Mouse (Mus musculus) c-Kit-negative CD71-positive TER-119-positive erythroid progenitor cells, embryonic 14.5 days (primary cell): ENCODE results near the gene Ssrp1.

Source experiments
- DNase-seq: peaks from one replicate; pipeline ENCODE4 v3.0.0-alpha.2; 2013; ENCODE audit warnings: low read depth, low spot score

Gene Ssrp1

DNA sequence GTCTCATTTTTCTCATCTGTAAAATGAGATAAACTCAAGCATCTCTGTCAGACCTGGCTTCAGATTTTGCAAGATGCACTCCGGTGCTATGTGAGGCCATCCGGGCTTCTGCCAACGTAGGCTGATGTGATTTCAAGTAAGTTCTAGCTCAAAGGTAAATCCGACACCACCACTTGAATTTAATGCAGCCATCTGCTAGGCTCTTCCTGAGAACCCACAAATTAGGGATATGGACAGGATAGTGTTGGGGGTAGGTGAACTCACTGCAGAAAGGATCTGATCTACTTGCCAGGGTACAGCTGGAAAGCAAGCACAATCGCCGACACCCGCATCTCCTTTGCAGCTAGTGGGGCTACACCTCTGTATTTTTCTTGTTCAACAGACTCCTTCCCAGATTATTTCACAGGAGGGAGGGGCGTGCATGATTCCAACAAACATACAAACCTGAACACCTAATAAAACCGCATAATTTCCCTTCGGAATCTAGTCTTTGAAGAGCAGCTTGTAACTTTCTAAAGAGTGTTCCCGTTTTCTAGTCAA, 457 bp upstream of the Ssrp1 start:
- DNase-seq = no peak

DNA sequence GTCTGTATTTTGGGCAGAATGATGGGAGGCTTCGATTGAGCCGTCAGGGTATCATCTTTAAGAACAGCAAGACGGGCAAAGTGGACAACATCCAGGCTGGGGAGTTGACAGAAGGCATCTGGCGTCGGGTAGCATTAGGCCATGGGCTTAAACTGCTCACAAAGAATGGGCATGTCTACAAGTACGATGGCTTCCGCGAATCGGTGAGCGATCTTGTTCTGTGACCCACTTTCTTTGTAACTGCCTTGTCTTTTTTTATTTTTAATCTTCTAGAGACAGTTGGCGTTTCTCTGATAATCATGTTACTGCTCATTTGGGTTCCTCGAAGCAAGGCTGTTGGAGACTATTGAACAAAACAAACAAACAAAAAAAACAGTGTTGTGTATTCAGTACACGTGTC, 1.3 kb downstream of the Ssrp1 start:
- DNase-seq = no peak

DNA sequence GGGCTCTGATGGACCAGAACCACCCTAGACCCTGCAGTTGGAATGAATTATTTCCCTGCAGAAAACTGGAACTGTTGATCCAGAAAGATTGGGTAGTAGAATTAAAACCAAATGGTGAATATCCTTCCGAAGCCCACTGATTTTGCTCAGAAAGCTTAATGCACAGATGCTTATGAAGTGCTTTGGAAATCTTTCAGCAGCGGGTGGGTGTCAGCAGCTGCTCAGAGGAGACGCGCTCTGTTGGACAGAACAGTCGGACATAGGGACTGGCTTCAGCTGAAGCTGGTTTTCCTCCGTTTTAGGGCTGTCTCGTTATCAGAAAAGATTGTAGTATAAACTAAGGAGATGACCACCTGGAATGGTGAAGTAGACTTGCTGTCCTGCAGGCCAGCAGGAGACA, 6.6 kb downstream of the Ssrp1 start:
- DNase-seq = no peak

DNA sequence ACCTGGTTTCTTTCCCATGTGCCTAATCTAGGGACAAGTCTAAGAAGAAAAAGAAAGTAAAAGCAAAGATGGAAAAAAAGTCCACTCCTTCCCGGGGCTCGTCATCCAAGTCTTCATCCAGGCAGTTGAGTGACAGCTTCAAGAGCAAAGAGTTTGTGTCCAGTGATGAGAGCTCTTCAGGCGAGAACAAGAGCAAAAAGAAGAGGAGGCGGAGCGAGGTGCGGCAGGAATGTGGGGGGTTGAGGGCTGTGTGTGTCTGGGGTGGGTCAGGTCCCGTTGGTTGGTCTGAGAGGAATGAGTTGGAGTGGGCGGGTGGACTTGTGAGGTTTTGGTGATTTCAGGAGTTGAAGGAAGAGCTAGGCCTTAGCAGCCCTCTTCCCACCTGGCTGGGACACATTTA, 9.2 kb downstream of the Ssrp1 start:
- no peak for DNase-seq

DNA sequence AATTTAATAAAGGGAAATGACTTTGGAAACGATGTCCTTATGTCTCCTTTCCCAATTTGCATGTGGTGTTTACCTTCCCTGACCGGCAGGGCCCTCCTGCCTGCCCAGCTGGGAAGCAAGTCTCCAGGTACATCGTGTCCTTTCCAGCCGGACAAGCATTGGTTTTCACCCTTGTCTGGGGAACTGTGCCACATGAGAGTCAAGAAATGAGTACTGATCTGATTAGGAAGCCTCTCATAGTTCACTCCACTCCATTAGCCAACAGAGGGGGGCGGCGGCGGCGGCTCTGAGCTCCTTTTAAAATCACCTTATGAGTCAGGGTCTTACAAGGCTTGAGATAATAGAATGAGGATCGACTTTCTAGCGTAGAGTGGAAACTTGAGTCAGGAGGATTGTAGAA, 10.0 kb downstream of the Ssrp1 start:
- no peak for DNase-seq

DNA sequence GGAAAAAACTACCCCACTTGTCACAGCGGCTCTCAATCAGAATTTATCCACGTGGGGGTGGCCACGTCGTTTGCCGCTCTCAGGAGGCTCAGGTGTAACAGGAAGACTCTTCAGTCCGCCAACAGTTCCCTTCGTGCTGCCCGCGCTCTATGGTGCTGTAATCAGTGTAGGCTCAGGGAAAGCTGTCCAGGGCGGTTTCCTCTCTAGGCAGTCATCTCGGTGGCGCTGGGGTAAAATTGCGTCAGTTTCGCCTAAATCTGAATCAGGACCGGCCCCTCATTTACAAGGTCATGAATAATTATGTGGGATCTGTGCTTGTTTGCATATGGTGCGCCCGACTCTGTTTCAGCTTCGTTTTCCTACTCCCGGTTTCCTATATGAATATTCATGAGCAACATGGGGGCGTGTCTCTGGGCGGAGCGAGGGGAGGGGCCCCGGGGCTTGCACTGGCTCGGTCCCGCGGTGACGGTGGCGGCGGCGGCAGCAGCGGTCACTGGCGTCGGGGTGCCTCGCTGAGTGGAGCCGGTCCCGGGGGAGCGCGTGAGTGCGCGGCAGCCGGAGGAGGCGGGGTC, 10.6 kb downstream of the Ssrp1 start, which contains the start of gene Tnks1bp1:
Tnks1bp1 (plus strand) TSS at position 427 of the 572 bp plus-strand sequence.
- peak; percentile 78 for DNase-seq

DNA sequence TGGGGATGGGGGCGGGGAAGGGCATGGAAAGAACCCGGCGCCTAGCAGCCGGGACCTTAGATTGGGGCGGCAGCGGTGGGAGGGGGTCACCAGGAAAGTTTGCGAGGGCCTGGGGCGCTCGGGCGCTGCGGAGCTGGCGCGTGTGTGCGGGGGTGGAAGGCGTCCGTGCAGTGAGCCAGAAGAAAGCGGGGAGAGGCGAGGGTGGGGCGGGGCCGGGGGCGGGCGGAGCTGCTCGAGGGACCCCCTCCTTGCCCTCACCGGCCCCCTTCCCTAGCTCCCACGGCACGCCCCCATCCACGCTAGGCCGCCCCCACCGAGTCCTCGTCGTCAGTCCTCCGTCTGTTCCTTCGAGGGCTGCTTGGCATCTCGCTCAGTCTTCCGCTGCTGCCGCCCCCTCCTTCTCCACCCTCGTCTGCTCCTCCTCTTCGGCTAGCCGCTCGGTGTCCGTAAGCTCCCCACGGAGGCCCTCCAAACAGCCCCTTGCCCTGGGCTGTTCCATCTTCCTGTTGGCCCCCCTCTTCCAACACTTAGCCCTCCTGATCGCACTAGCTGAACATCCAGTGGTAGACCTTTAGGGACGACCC, 11.2 kb downstream of the Ssrp1 start:
- no peak for DNase-seq

DNA sequence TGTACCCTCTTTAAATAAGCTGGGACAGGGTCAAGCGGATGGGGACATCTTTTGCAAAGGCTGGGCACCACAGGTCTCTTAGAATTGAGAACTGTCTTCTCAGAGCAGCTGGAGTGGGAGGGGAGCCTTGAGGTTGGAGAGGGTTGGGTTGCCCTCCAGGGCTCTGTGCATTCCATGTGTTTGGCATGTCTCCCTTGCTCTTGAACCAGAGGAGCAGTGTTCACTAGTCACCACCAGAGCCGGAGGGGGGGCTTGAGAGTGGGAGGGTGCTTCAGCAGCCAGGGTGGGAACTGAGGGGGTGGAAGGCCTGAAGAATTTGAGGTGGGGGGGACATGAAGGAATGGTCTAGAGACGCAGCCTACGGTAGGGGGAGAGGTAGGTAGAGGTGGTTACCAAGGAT, 12.2 kb downstream of the Ssrp1 start:
- no peak for DNase-seq

DNA sequence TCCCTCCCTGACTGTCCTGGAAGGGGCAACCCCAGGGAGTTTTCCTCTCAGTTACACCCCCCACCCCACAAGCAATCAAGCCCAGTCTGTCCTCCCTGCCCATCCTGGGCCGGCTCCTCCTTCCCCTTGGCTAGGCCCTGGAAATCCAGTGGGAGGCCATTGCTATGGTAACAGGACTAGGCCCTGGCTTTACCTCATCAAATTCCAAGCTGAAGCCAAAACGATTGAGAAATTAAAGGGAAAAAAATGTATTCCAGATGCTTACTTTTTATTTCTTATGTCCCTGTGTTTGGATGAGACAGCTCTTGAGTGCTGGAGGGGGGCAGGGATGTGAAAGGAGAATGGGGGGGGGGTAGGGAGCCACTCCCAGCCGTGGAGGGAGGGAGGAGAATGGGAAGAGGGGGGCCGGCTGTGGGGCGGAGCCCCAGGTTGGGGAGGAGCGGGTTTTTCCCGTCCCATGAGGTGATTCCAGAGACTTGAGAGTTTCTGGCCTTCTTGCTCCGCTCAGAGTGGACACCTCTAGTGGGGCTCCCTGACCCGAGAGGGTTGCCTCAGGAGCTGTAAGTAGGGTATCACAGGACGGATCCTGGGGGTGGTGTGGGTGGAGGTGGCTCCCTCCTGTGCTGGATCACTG, 13.1 kb downstream of the Ssrp1 start:
- no peak for DNase-seq

DNA sequence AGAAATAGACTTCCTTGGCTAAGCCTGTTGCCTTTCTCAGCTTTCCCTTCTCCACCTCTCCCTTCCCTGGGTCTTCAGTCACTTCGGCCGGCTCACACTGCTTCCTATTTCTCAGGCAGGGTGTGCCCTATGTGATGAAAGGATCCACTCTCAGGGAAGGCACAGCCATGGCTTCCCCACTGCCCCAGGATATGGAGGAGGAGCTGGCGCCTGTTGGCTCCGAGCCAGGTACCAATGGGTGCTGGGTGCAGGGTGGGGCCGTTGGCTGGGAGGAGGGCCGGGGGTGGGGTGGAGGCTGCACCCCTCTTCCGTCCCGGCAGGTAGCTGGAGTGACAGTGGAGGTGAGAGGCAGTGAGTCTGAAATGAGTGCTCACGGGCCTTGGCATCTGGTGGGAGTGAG, 13.7 kb downstream of the Ssrp1 start:
- no peak for DNase-seq

DNA sequence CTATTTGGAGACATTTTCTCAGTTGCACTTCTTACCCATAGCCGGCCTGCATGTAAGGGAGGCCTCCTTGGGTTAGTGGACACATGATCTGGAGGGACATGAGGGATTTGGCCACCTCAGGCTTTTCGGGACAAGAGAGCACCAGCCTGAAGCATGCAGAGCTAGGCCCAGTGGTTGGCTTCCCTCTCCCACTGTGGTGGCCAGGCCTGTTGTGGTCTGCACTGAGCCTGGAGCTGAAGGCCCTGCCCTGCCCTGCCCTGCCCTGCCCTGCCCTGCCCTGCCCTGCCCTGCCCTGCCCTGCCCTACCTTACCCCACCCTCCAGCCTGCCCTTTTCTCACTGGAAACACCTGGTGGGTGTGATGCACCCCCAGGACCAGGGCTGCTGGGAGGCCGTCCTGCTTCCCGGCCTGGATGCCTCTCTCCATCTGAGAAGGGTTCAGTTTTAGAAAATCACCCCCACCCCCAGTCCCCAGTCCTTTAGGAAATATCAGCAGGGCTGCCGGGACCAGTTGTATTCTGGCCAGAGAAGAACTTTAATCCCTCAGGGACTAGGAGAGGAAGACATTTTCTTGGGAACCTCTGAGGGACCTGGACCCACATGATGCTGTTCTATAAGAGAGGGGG, 16.3 kb downstream of the Ssrp1 start:
- no peak for DNase-seq

DNA sequence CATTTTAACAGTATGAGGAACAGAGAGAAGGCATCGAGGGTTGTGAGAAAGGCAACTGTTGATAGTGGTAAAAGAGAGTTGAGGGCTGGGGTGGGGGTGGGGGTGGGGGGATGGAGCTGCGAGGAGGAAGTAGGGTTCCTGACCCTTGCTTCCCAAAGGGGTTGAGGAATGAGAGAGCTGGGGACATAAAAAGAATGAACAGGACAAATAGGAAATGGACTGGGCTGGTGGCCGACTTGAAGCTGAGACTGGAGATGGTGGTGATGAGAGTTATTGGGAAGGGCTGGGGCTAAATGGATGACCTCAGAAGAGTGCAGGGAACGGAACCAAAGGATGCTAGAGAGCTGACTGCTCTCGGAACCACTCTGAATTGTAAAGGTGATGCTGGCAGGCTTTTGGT, 19.7 kb downstream of the Ssrp1 start:
- no peak for DNase-seq

DNA sequence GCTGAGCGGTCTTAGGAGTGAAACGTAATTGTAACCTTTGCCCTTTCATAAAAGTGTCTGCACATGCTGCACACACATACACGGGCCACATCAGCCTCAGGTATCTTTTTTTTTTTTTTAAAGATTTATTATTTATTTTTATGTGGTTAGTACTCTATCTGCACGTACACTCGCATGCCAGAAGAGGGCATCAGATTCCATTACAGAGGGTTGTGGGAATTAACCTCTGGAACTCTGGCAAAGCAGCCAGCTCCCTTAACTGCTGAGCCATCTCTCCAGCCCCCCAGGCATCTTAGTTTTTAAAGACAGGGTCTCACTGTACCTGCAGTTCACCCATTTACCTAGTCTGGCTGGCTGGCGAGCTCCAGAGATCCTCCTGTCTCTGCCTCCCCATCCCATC, 22.6 kb downstream of the Ssrp1 start:
- no peak for DNase-seq

DNA sequence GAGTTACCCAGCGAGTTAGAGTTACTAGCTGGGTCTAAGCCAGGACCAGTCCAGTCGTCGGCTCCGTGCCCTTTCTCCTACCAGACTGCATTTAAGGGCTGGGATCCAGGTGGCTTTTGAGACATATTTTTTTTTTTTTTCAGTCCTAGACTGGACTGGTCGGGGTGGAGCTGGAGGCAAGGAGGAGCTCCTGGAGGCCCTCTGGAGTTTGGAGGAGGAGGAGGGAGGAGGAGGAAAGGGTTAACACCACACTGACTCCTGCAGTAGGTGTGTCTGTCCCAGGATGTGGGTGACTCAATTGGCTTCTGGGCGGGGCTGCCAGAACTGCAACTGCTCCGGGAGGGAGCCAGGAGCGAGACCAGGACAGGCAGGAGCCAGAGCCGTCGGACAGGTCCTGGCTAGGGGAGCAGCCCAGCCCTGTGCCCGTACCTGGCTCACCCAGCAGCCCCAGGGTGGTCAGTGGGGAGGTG, 23.6 kb downstream of the Ssrp1 start:
- DNase-seq = no peak

DNA sequence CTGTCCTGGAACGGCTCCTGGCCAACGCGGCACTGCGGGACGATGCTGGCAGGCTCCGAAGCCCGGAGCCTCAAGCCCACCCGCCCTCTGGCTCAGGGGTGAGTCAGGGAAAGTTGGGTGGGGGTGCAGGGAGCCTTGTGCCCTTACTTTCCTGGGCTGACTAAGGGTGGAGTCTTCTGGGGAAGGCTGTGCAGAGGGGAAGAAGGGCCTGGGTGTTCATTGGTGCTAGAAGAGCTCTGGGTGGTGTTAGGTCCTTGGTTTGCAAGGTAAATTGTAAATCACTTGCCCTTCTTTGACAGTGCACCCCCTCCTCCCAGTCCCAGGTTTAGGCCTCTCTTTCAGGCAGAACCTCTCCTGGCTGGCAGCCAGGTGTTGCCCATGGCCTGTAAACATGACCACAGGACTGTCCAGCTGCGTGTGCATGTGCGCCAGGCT, 24.1 kb downstream of the Ssrp1 start:
- no peak for DNase-seq

DNA sequence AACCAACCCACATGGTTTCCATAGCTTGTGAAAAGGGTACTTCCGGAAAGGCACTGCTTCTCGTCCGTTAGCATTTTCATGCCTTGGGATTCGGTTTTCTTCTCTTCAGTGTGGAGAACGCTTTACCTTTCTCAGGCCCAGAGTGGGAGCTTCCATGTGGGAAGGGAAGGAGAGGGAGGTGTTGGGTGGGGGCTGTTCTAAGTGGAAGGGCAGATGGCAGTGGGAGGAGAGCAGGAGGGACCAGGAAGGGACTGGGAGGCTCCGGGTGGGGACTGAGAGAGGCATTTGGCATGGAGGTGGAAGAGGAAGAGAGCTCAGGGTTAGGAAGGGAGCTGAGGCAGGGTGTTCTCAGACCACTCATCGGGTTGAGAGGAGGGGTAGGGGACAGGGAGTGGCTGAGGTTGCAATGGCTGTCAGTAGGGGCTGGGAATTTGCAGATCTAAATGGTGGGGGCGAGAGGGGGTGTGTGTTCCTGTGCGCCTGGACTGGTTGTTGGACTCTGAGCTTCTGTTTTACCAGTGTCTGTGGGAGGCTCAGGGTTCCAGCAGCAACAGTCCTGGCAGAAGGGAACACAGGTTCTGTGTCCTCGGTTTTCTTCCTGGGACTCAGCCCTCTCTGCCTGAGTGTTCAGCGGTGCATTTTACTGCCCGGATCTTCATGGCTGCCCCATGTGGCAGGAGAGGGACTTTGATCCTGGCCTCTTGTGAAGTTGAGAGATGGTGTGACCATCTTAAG, 28.3 kb downstream of the Ssrp1 start:
- no peak for DNase-seq

DNA sequence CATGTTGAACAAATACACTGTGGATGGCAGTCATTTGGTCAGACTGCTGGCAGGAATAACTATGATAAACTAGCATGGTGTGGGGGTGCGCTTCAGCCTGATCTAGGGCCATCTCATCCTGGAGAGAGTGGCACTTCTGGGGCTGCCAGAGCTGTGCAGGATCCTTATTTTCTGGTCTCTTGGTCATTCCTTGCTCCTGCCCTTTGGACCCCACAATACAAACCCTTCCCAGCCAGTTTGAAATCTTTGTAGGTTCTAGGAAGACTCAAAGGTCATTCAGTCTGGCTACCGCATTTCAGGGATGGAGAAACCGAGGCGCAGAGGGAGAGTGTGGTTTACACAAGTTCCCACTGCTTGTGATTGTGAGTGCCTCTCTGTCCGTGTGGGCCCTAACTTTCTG, 29.9 kb downstream of the Ssrp1 start:
- no peak for DNase-seq

DNA sequence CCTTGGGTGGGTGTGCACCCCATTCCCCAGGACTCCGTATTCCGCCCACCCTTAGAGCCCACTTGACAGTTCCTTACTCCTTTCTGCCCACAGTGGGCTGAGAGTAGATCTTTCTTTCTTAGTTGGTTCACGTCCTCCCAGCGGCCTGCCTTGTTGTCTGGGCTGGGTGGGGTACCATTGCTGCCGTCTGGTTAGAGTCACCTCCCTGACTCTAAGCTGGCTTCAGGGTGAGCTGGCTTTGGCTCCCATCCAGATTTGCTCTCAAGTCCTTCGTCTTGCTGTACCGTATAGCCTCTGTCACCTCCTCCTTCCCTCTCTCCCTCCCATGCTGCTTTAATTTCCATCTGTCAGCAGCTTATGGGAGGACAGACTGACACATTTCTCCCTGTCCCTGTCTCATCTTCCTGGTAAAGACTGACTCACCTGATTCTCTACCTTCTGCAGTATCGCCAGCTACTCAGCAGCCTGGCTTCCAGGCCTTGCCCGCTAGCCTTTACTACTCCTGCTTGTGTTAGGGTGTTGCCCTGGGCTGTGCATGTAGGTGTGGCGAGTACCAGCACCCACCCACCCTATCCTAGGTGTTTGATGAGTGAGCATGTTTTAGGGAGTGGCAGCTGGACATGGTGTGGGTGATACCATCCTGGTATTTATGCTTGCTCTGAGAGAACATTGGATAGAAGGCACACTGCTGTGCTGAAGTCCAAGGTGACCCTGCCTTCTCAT, 31.0 kb downstream of the Ssrp1 start:
- DNase-seq = no peak

DNA sequence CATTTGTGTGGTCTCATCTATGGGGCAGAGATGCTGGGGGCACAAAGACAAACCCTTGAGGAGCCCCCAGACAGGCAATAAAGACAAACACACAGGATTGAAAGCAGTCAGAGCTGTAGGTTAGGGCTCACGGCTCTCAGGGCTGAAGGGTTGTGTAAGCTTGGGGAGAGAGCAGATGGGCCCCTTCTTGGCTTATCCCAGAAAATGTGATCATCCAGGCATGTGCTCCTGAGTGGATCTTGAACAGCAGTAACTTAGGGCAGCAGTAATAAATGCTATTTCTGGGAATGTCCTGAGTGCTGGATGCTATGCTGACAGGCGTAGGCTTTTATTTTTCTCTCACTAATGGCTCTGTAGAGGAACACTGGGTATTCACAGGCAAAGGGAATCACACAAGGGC, 31.6 kb downstream of the Ssrp1 start:
- DNase-seq = no peak

DNA sequence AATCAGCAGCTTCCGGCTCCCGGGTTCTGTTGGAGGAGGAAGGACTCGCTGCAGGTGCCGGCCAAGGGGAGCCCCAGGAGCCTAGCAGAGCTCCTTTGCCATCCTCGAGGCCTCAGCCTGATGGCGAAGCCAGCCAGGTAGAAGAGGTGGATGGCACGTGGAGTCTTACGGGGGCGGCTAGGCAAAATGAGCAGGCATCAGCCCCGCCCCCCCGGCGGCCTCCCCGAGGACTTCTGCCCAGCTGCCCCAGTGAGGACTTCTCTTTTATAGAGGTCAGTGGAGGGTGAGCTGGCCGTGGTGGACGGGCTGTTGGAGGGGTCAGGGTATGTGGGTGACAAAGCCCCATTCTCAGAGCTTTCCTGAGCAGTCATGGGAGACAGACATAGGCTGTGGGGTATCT, 33.1 kb downstream of the Ssrp1 start:
- DNase-seq = no peak

DNA sequence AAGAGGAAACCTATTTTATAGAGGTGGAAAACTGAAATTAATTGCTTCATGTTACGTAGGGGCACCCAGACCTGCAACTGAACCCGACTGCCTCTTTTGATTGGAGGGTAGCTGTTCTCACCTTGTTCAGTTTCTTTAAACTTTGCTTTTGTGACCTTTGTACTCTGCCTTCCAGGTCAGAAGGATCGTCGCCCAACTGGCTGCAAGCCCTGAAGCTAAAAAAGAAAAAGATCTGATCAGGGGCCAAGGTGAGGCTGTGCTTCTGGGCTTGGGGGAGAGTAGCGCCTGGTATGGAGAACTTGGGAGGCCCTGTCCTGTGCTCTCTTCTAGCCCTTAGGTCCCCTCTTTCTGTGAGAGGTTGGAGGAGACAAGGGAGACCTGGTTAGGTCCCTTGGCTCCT, 34.9 kb downstream of the Ssrp1 start:
- DNase-seq = no peak
